Mouse (Mus musculus): Measurements from ENCODE around the gene Rgs6.

The Rgs6 gene

DNA sequence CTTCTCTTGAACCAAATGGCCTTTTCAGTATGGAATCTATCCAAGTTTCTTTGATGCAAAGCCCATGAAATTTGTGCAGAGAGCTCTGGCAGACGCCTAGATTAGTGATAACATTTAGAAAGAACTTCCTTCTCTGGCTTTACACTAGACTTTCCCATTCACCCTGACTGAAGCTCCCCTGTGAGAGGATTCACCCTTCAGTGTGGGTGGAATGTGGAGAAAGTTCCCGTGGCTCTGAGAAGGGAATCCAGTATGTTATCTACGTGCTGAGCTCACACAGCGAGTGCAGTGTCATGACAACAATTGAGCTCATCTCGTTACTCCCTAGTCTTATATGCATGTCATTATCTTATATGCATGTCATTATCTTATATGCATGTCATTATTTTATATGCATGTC, 61.9 kb downstream of the Rgs6 start:
- no peak for DNase-seq

- DNase-seq: peak; percentile 59
Measured at GRCm38 (mm10) chr12:82664598-82664997, 76.5 kb downstream of the Rgs6 start.

GRCm38 (mm10) chr12:82667441-82667840, 79.3 kb downstream of the Rgs6 start:
- peak; percentile 33 for DNase-seq

DNA sequence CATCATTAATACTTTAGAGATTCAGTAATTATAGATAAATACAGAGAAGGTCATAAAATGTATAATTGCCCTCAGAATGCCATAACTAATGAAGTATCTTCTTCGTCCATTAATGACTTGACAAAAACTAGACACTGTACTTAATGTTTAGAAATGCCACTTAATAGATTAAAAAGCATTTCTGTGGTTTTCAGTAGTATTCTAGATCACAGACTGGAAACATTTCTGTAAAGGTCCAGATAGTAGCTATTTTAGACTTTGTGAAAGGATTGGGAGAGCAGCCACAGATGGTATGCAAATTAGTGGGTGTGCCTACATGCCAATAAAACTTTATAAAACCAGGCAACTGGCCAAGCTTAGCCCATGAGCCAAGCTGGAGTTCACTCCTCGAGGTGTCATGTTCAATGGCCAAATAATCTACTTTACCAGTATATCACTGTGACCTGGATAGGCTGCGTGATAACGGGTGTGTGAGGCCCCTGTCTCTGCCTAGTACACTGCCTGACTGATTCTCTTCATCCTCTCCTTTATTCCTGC, 82.2 kb downstream of the Rgs6 start:
- no peak for DNase-seq

DNA sequence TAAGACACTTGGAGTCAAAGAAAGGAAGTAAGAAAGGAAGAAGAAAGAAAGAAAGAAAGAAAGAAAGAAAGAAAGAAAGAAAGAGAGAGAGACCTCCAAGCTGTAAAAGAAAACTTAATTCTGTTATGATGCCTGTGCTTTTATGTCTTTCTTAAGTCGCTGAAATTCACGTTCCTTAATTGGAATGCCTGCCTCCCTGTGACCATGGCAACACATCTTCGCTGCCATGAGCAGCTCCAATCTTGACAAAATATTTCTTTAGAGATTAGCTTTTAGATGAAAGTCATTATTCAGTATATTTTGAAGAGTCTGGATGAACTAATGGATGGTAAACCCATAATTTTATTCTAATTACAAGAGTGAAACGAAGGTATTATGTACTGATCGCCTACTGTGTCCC, 83.5 kb downstream of the Rgs6 start:
- DNase-seq: no peak

- no peak for DNase-seq
Measured at GRCm38 (mm10) chr12:82675137-82675536, 87.0 kb downstream of the Rgs6 start.

GRCm38 (mm10) chr12:82687015-82687414, 98.9 kb downstream of the Rgs6 start:
- DNase-seq: no peak

- no peak for DNase-seq
Measured at GRCm38 (mm10) chr12:82698886-82699527, 110.9 kb downstream of the Rgs6 start.

GRCm38 (mm10) chr12:82699528-82699905, 111.4 kb downstream of the Rgs6 start:
- DNase-seq: no peak

DNA sequence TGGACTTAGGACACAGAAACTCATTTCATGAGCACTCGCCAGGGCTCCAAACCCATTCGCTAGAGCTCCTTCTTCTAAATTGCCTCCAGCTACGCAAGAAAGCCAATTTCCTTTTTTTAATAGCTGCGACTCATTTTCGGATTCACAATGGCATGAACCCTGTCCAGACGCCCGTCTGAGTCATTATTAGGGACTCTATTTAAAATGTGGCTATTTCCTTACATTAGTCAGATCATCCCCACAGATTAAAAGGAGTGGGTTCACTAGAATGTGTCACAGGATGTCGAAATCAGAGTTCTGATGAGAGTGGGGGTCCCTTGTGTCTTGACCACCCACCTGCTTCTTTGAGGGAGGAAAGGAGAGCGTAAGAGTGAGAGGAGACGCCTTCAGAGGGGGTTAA, 112.1 kb downstream of the Rgs6 start:
- DNase-seq: no peak

DNA sequence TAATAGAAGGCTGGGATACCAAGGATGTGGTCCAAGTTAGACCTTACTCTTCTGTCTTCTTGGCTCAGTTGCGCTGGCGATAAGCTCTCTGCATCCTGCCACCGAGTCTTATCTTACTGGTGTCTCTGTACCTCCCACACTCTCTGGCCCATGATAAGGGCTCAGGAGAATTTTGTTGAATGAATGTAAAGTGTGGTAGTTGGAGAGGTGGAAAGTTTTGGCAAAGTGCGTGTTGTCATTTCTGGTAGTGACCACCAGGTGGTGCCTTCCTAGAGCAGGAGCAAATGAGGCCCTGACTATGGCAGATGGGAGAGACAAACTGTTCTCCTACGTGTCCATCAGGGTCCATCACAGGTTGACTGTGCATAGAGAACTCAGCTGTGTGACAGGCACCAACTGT, 112.7 kb downstream of the Rgs6 start:
- DNase-seq: no peak

DNA sequence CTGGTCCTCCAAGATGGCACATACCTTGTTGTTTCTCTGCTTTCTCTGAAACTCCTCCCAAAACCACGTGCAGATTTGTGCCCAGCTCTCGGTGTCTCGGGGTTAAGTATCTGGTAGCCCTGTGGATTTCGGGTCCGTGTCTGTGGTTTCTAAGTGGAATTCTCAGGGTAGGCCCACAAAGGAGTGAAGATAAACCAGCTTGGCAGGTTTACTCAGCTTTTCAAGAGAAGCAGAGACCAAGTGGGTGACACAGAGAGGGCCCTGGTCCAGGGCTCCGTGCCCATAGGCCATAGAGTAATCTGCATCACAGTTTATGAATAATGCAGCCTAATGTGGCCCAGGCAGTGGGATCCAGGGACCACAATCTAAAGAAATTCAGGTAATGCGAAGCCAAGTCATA, 113.3 kb downstream of the Rgs6 start:
- no peak for DNase-seq

DNA sequence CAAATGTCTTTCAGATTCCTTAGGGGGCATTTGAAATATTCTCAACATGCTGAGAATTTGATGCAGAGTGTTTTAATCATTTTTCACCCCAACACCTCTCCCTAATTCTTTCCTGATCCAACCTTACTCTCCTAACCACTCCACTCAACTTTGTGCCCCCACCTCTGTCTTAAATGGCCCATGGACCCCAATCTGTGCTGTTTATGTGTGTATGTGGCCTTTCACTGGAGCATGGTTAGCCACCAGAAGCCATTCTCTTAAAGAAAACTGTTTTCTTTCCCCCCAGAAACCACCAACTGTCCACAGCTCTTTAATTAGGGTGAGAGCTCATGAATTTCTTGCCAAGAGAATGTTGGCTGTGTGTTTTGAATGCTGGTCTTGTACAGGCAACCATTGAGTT, 122.3 kb downstream of the Rgs6 start:
- no peak for DNase-seq

GRCm38 (mm10) chr12:82714284-82714683, 126.2 kb downstream of the Rgs6 start:
- DNase-seq: no peak

DNA sequence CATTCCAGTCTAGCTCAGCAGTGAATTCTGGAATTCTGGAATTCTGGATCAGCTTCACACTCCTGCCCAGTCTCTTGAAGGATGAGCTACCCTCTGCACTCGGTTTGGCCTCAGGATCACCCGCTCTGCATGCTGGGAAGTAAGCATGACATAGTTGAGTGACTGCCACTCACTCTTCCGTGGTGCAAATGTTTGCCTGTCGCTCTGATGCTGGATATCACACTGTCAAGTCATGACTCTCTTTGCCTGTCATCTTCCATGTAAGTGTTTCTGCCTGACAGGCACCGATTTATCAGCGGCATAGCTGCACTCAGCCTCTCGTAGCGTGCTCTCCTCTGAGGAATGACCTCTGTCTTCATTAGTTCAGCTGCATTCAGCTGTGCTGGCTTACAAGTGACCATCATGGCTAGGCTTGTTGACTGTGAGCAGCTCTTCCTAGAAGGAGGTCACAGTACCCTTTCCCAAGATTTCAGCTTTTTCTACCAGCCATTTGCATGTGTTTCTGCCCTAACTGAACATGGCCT, 135.0 kb downstream of the Rgs6 start:
- DNase-seq: no peak

GRCm38 (mm10) chr12:82726255-82726654, 138.2 kb downstream of the Rgs6 start:
- no peak for DNase-seq

DNA sequence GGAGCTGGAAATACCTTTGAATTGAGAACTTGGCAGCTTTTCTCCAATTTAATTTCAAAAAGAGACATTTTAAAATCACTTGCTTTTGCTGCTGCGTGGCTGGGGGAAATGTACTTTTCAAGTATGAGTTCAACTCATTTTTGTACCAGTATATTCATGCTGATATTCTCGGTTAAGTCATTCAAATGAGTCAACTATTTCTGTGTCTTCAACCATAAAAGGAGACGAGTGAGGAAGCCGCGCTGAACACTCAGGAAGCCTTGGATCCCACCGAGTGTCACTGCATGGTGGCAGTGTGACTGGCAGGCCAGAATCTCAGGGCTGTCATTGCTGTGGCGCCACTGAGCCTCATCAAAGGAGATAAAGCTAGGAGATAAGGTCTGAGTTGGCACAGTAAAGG, 143.5 kb downstream of the Rgs6 start:
- peak; percentile 26 for DNase-seq

DNA sequence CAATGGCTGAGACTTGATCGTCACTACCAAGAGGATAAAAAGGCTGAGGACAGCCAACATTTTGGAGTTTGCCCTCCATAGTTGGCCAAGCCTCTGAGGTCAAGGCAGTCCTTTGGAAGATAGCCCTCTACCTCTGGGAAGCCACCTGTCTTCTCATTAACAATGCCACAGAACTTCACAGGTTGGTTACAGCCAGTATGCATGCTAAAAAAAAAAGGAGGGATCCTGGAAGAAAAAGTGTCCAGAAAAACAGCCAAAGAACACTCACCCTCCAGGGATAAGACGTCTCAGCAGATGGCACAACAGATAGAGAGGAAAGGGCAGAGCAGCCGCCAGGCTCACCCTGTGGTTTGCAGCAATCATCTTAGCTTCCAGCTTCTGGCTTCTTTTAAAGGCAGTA, 154.9 kb downstream of the Rgs6 start:
- no peak for DNase-seq

DNA sequence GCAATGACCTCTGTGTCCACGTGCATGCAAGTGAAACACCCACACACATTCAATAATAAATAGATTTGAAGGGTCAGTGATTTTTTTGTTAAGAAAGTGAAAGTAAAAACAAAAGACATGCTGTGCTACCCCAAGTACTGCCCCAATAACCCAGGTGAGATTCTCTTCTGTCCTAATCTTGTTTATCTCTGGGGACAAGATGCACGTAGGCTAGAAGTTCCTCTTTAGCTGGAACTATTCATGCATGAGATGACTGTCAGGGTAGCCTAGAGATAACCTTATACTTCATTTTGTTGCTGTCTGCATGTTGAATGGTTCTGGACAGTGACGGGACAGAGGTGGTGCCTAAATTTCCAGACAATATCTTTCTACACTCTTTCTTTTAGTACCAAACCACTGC, 155.9 kb downstream of the Rgs6 start:
- DNase-seq: no peak

- DNase-seq: no peak
Measured at GRCm38 (mm10) chr12:82744826-82745225, 156.7 kb downstream of the Rgs6 start.

- no peak for DNase-seq
Measured at GRCm38 (mm10) chr12:82747099-82747498, 159.0 kb downstream of the Rgs6 start.

- no peak for DNase-seq
Measured at GRCm38 (mm10) chr12:82751846-82752245, 163.8 kb downstream of the Rgs6 start.

DNA sequence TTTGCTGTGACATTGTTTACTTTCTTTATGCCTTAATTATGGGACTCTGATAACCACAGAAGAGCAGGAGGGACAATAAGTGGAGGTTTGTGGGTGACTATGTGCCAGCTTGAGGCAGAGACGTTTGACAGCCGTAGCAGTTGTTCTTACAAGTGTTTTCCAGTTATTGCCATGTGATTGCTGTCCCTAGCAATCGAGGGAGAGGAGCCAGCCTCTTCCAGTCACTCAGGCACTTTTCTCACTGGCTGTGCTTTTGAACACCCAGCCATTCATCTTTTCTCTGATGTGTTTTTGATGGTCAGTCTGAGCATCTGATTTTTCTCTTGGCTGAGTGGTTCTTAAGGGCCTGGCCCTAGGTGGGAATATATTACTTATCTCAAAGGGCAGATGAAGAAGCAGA, 166.4 kb downstream of the Rgs6 start:
- no peak for DNase-seq

DNA sequence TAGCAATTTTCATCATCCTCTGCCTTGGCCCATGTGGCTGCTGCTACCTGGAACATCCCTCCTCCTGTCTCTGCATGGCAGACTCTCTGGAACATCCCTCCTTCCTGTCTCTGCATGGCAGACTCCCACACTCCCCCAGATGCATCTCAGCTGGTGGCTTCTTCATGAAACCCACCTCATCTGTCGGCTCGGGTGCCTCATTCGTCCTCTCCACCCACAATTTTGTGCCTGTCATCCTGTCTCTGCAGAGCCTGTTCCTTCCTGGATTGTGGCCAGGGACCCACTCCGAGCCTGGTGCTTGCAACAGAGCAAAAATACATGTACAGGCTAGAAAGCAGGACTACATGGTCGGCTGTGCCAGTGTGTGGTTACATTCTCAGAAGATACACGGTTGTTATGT, 168.7 kb downstream of the Rgs6 start:
- peak; percentile 67 for DNase-seq

- DNase-seq: no peak
Measured at GRCm38 (mm10) chr12:82757367-82757766, 169.3 kb downstream of the Rgs6 start.
